Mouse (Mus musculus) embryonic facial prominence, embryonic 10.5 days (tissue): ENCODE measurements around the gene Gm49776. TPM values are rescaled to one million over a fixed set of nuclear protein-coding genes. Genes with fewer than 3 reads are reported as not detected.

Experiments
- DNase-seq: peaks from one replicate; pipeline ENCODE4 v3.0.0-alpha.2; 2017; ENCODE audit warnings: low spot score
- H3K27ac ChIP-seq: fragments of 300-500 bp; sonication (generic); replicated peaks from 2 replicates; pipeline ENCODE4 v1.5.1; 2016; ENCODE audit warnings: mild to moderate bottlenecking
- H3K27me3 ChIP-seq: fragments of 300-500 bp; sonication (generic); replicated peaks from 2 replicates; pipeline ENCODE4 v1.6.1; 2016; ENCODE audit warnings: low read depth, mild to moderate bottlenecking; ENCODE audit not compliant: poor library complexity, severe bottlenecking
- H3K36me3 ChIP-seq: fragments of 300-500 bp; sonication (generic); replicated peaks from 2 replicates; pipeline ENCODE4 v1.6.1; 2016; ENCODE audit warnings: mild to moderate bottlenecking, moderate library complexity
- H3K4me1 ChIP-seq: fragments of 300-500 bp; sonication (generic); 2 replicates; pipeline ENCODE4 v1.6.1; 2016
- H3K4me3 ChIP-seq: fragments of 300-500 bp; sonication (generic); 2 replicates; pipeline ENCODE4 v1.5.1; 2016; ENCODE audit warnings: mild to moderate bottlenecking, moderate library complexity
- H3K9me3 ChIP-seq: fragments of 300-500 bp; sonication (generic); 2 replicates; pipeline ENCODE4 v1.6.1; 2016; ENCODE audit warnings: mild to moderate bottlenecking
- WGBS: fragments of 180-500 bp; shearing (Covaris S2); methylation state at CpG from one replicate; pipeline ENCODE4 v1.1.7; 2016; 5-methylcytosine and 5-hydroxymethylcytosine counted together
- polyA plus RNA-seq: library from polyadenylated mRNA; unstranded; fragments of >200 nt; fragmentation: Nextera tagmentation; extraction: Ambion mirVana; gene quantifications from 2 replicates; pipeline ENCODE4 v1.2.1, GENCODE M21; 2016

Gene Gm49776
- polyA plus RNA-seq, 1 experiment from 2014 or later = 6.6 TPM

DNA sequence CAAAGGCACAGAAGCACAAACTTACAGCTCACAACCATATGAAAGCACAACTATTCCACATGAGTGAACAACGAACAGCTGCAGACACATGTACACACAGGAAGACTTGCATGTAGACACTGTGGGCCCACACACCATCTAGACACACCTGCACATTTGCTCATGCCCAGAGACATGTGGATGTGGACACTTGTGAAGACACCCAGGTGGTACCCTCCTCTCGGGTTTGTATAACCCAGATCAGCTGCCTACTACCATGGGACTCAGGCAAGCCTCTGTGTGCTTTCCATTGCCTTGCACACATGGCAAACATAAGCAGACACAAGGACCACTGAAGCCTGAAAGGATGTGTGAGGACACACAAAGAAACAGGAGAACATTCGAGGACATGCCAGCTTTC is 27.1 kb downstream of the Gm49776 start:
- WGBS = 92% methylated on average over 3 of the region's 3 CpGs
- Histone ChIP-seq H3K9me3 (no peaks in the 10 kb centered on the region), H3K27me3 (no peaks in the 10 kb centered on the region), H3K36me3 (peaks cover 40% of the 10 kb centered on the region), H3K4me1 (peaks cover 36% of the 10 kb centered on the region), H3K27ac (no peak overlapping the region), H3K4me3 (no peak overlapping the region)
- no peak for DNase-seq

DNA sequence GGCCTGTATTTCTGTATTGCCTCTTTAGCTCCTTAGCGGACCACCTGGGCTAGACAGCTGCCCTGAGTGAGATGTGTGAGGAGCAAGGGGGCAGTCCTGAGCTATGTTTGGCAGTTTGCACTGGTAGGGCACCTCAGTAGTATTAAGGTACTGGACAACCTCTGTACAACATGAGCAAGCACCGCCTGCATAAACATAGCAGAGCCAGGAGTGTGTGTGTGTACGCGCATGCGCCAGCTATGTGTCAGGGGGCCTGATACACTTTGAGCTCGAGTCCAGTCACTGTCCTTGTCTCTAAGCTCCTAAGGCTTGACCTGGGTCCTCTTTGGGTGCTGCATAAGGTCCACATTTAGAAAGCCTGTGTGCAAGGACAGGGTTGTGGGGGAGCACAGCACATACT is 27.5 kb downstream of the Gm49776 start:
- DNase-seq = no peak

DNA sequence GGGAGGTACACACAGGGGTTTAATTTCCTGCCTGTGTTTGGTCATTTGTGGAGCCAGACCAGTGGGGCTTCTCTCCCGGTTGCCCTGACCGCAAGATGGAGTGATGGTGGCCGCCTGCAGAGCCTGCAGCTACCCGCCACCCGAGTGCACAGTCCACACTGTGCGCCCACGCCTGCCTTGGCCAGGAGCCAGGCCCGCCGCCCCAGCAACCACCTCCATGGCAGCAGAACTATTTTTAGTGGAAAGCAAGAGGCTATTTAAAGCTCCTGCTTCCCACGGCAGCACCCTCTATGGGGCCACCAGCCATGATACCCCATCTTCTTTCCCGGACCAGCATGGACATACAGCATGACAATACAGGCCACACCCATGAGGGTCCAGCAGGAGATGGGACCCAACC is 28.5 kb downstream of the Gm49776 start:
- peaks cover 54% of the 10 kb centered on the region for H3K36me3 ChIP-seq
- 89% methylated on average over 11 of the region's 11 CpGs for WGBS
- no peak overlapping the region for H3K4me3 ChIP-seq
- H3K27ac ChIP-seq = no peak overlapping the region
- H3K9me3 ChIP-seq = no peaks in the 10 kb centered on the region
- H3K4me1 ChIP-seq = peaks cover 28% of the 10 kb centered on the region
- no peaks in the 10 kb centered on the region for H3K27me3 ChIP-seq
- no peak for DNase-seq

More for the DNA sequence above, 27.5 kb downstream of the Gm49776 start:
- H3K4me1 ChIP-seq = peaks cover 32% of the 10 kb centered on the region
- no peak overlapping the region for H3K4me3 ChIP-seq
- H3K27ac ChIP-seq = no peak overlapping the region
- H3K9me3 ChIP-seq = no peaks in the 10 kb centered on the region
- no peaks in the 10 kb centered on the region for H3K27me3 ChIP-seq
- WGBS = 93% methylated on average over 6 of the region's 6 CpGs
- peaks cover 44% of the 10 kb centered on the region for H3K36me3 ChIP-seq

DNA sequence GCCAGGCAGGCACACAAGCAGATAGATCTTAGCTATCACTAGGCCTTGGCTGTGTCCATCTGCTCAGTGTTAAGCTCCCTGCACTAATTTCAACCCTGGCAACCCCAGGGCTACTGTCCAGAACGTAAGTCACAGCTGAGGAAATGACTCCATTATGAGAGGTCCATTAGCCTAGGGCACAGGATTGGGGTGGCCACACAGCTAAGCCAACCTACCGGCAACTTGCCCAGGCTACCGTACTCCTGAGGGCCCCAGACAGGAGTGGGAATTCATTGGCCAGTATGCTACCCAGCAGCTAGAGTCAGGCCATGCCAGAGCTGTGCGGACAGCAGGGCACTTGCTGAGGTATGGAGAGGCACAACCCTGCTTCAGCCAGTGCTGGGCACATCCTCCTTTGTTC is 29.3 kb downstream of the Gm49776 start:
- Histone ChIP-seq H3K27ac (no peak overlapping the region), H3K4me3 (no peak overlapping the region), H3K9me3 (no peaks in the 10 kb centered on the region), H3K36me3 (peaks cover 62% of the 10 kb centered on the region), H3K27me3 (no peaks in the 10 kb centered on the region), H3K4me1 (peaks cover 21% of the 10 kb centered on the region)
- 87% methylated on average over 4 of the region's 4 CpGs for WGBS
- DNase-seq = no peak

DNA sequence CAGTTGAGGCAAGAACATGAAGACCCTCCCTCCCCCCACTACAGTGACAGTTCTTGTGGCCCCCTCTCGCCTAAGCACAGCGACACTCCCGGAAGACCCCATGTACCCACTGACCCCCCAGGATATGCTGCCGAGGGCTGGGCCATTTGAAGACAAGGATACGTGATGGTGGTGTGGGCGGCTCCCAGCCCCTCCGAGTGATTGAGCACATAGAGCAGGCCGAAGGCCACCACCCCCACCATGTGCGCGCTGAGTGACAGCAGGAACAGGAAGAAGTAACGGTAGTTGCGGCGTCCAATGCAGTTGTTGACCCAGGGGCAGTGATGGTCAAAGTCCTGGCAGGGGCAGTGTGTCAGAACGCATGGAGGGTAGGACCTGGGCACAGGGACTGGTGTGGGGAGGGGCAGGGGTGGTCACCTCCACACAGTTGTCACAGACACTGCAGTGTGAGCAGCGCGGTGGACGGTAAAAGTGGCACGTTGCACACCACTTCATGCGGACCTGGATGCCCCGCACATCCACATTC is 30.2 kb downstream of the Gm49776 start:
- no peaks in the 10 kb centered on the region for H3K27me3 ChIP-seq
- DNase-seq = no peak
- no peak overlapping the region for H3K27ac ChIP-seq
- H3K9me3 ChIP-seq = no peaks in the 10 kb centered on the region
- WGBS = 93% methylated on average over 20 of the region's 20 CpGs
- H3K4me1 ChIP-seq = peaks cover 12% of the 10 kb centered on the region
- H3K36me3 ChIP-seq = peaks cover 67% of the 10 kb centered on the region
- no peak overlapping the region for H3K4me3 ChIP-seq

- Histone ChIP-seq H3K4me1 (peaks cover 12% of the 10 kb centered on the region; the same call in 1 of the 2 replicates), H3K36me3 (peaks cover 75% of the 10 kb centered on the region), H3K27me3 (no peaks in the 10 kb centered on the region), H3K9me3 (no peaks in the 10 kb centered on the region), H3K27ac (no peak overlapping the region), H3K4me3 (no peak overlapping the region)
- no peak for DNase-seq
- 93% methylated on average over 13 of the region's 13 CpGs for WGBS
Observed at GRCm38 (mm10) chr16:18227187-18227586, 30.9 kb downstream of the Gm49776 start.

DNA sequence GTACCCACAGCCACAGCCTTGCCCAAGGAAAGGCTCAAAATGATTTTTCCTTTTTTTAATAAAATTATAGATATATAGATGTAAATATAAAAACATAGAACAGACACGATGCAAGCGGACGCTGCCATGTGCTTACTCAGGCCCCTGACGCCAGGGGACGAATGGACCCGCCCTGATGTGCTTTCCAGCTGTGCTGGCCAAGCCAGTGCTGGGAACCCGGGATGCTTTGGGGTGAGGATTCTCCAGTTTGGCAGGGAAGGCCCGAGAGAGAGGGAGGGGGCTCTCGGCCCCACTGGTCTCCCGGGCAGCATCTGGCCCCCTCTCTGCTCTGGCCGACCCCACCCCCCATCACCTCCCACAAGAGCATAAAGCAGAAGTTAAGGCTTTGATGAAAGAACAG is 35.9 kb downstream of the Gm49776 start:
- WGBS = 84% methylated on average over 11 of the region's 11 CpGs
- no peak for DNase-seq
- peaks cover 31% of the 10 kb centered on the region for H3K4me1 ChIP-seq
- H3K27me3 ChIP-seq = no peaks in the 10 kb centered on the region
- H3K36me3 ChIP-seq = peaks cover 64% of the 10 kb centered on the region
- no peaks in the 10 kb centered on the region for H3K9me3 ChIP-seq
- no peak overlapping the region for H3K4me3 ChIP-seq
- H3K27ac ChIP-seq = no peak overlapping the region

GRCm38 (mm10) chr16:18221543-18221898 is 36.6 kb downstream of the Gm49776 start:
- Histone ChIP-seq H3K36me3 (peaks cover 57% of the 10 kb centered on the region), H3K4me1 (peaks cover 31% of the 10 kb centered on the region), H3K27ac (0 out of 2 replicates have a peak overlapping the region, but pooled peaks have one; percentile 20), H3K27me3 (no peaks in the 10 kb centered on the region), H3K4me3 (no peak overlapping the region), H3K9me3 (no peaks in the 10 kb centered on the region)
- WGBS = 80% methylated on average over 11 of the region's 11 CpGs
- DNase-seq = no peak

DNA sequence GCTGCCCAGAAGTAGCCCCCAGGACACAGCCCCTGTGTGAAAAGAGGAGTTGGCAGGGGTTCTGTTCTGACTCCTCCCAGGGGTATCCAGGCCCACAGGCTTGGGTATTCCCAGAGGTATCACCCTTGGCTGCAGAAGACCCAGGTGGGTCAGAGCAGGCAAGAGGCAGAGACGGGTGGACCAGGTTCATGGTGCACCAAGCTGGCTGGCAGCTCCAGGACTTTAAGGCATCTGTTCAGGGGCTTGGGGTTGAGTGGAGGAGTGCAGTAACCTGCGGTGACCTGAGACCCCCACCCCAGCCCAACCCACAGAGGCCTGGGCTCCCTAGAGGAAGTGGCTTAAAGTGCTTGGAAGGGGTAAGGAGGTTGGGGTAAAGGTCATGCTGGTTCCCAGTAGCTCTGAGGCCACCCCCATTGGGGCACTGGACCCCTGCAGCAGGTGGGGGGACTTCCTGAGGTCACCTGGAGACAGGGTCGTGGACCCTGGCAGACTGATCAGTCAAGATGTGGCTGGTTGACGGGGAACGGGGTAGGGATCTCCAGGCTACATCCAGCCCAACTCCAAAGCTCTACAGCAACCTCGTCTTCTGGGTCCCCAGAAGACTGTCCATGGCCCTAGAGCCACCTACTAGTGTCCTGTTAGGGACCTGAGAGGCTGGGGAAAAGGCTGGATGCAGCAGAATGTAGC is 37.1 kb downstream of the Gm49776 start:
- DNase-seq = no peak
- Histone ChIP-seq H3K4me3 (no peak overlapping the region), H3K36me3 (peaks cover 52% of the 10 kb centered on the region), H3K9me3 (no peaks in the 10 kb centered on the region), H3K27me3 (no peaks in the 10 kb centered on the region), H3K27ac (0 out of 2 replicates have a peak overlapping the region, but pooled peaks have one; percentile 20), H3K4me1 (peaks cover 31% of the 10 kb centered on the region)
- 84% methylated on average over 6 of the region's 6 CpGs for WGBS

- peaks cover 42% of the 10 kb centered on the region for H3K36me3 ChIP-seq
- no peak overlapping the region for H3K4me3 ChIP-seq
- H3K27me3 ChIP-seq = no peaks in the 10 kb centered on the region
- H3K4me1 ChIP-seq = peaks cover 31% of the 10 kb centered on the region
- peak; percentile 28 for DNase-seq
- peak overlapping the region; percentile 40 for H3K27ac ChIP-seq
- no peaks in the 10 kb centered on the region for H3K9me3 ChIP-seq
- WGBS = 65% methylated on average over 8 of the region's 8 CpGs
Observed at GRCm38 (mm10) chr16:18220001-18220400, 38.1 kb downstream of the Gm49776 start.

GRCm38 (mm10) chr16:18218580-18218996 is 39.5 kb downstream of the Gm49776 start:
- H3K27me3 ChIP-seq = no peaks in the 10 kb centered on the region
- peaks cover 28% of the 10 kb centered on the region for H3K36me3 ChIP-seq
- H3K4me1 ChIP-seq = peaks cover 44% of the 10 kb centered on the region
- no peaks in the 10 kb centered on the region for H3K9me3 ChIP-seq
- H3K4me3 ChIP-seq = no peak overlapping the region
- peak overlapping the region; percentile 21; the same call in 1 of the 2 replicates for H3K27ac ChIP-seq
- no peak for DNase-seq
- WGBS = 76% methylated on average over 9 of the region's 9 CpGs

GRCm38 (mm10) chr16:18217579-18217978 is 40.5 kb downstream of the Gm49776 start, which contains the start of gene Ccdc188:
Ccdc188 (plus strand) TSS chr16:18217879.
- no peak within 1 kb of the TSS for H3K4me3 ChIP-seq
- no peak for DNase-seq
- H3K4me1 ChIP-seq = peaks cover 53% of the 10 kb centered on the region
- H3K36me3 ChIP-seq = peaks cover 18% of the 10 kb centered on the region
- 91% methylated on average over 4 of the region's 4 CpGs for WGBS
- no peaks in the 10 kb centered on the region for H3K27me3 ChIP-seq
- H3K27ac ChIP-seq = peak within 1 kb of the TSS; percentile 21; the same call in 1 of the 2 replicates
- no peaks in the 10 kb centered on the region for H3K9me3 ChIP-seq

- Histone ChIP-seq H3K9me3 (no peaks in the 10 kb centered on the region), H3K27ac (peak overlapping the region; percentile 74), H3K36me3 (no peaks in the 10 kb centered on the region), H3K4me1 (peaks cover 38% of the 10 kb centered on the region), H3K4me3 (no peak overlapping the region), H3K27me3 (peaks cover 13% of the 10 kb centered on the region; the same call in 1 of the 2 replicates)
- 78% methylated on average over 7 of the region's 7 CpGs for WGBS
- DNase-seq = no peak
Observed at GRCm38 (mm10) chr16:18214858-18215257, 43.3 kb downstream of the Gm49776 start.
